In the genomic region with DNA sequence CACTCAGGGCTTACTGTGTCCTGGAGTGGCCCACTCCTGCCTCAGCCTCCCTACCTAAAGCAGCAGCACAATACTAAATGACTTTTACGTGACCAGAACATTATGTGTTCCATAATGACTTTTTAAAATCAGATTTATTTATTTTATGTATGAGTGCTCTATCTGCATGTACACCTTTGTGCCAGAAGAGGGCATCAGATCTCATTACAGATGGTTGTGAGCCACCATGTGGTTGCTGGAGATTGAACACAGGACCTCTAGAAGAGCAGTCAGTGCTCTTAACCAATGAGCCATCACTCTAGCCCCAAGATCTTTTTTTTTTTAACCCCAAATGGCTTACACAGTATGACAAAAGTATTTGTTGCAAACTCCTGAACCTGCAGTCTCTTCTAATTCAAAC, we compare ENCODE assay signal across 20 mouse cellular contexts. TPM values are rescaled to one million over a fixed set of nuclear protein-coding genes. Genes with fewer than 3 reads are reported as not detected.
DNase-seq lines count a peak whose midpoint lies in the region; ATAC-seq and TF ChIP-seq lines count a peak whose summit lies in the region.
"Had no signal": no experiment of that assay in that cellular context is flagged by ENCODE, and none has a peak within 500 bp of the region (broad histone marks: within the 10 kb centered on the region; RNA-seq: fewer than 3 reads in every experiment).

No protein-coding gene starts in this region.

- no peak overlapping the region for H3K4me2 ChIP-seq in liver, embryonic 14.5 days (ENCODE audit: low read depth)
- no peak overlapping the region for H3K4me2 ChIP-seq in neural tube, embryonic 15.5 days
- H3K4me2 ChIP-seq: hindbrain, embryonic 13.5 days; neural tube, embryonic 12.5 days had no signal

- H3K9ac ChIP-seq in liver, embryonic 14.5 days (replicated peaks): no peak overlapping the region
- H3K9ac ChIP-seq in neural tube, embryonic 15.5 days (replicated peaks): no peak overlapping the region
- H3K9ac ChIP-seq: hindbrain, embryonic 13.5 days; neural tube, embryonic 12.5 days had no signal

- no peaks in the 10 kb centered on the region for H3K9me3 ChIP-seq in liver, embryonic 14.5 days (ENCODE audit: control insufficient read depth, low read length)
- no peaks in the 10 kb centered on the region for H3K9me3 ChIP-seq in neural tube, embryonic 15.5 days (replicated peaks)
- H3K9me3 ChIP-seq: hindbrain, embryonic 13.5 days; neural tube, embryonic 12.5 days had no signal

- peak; percentile 35; the same call in 1 of the 2 replicates for TF ChIP-seq CTCF in gastrocnemius, adult 2 months (IDR thresholded peaks at IDR 0.05)
- TF ChIP-seq CTCF in liver, embryonic 14.5 days (IDR thresholded peaks at IDR 0.05; ENCODE audit: low read depth): peak; percentile 35; the same call in 1 of the 2 replicates

- no peaks in the 10 kb centered on the region for H3K36me3 ChIP-seq in liver, embryonic 14.5 days (replicated peaks; ENCODE audit: control insufficient read depth, insufficient read depth, low read depth)
- H3K36me3 ChIP-seq in neural tube, embryonic 15.5 days: no peaks in the 10 kb centered on the region
- H3K36me3 ChIP-seq: neural tube, embryonic 12.5 days had no signal

- 59% methylated on average over 1 of the region's 1 CpGs for WGBS in liver, embryonic 14.5 days (ENCODE audit: insufficient replicate concordance)
- 96% methylated on average over 1 of the region's 1 CpGs for WGBS in neural tube, embryonic 15.5 days

- no peak overlapping the region for H3K4me3 ChIP-seq in gastrocnemius, adult 2 months
- H3K4me3 ChIP-seq in liver, embryonic 14.5 days (ENCODE audit: insufficient read depth in 1 of 2, low read depth in 2 of 2, low read length in 2 of 2): no peak overlapping the region
- no peak overlapping the region for H3K4me3 ChIP-seq in neural tube, embryonic 15.5 days (replicated peaks)
- H3K4me3 ChIP-seq: hindbrain, embryonic 13.5 days; megakaryocyte, embryonic 14.5 days; neural tube, embryonic 12.5 days had no signal

- H3K4me1 ChIP-seq in liver, embryonic 14.5 days (replicated peaks; ENCODE audit: control insufficient read depth in 2 of 2, insufficient read depth in 2 of 2, low read length in 1 of 2): peaks cover 4 to 5% of the 10 kb centered on the region in 2 experiments; a peak in 3 of 4 replicates
- H3K4me1 ChIP-seq in neural tube, embryonic 15.5 days: peaks cover 8% of the 10 kb centered on the region
- H3K4me1 ChIP-seq: neural tube, embryonic 12.5 days had no signal

- no peak for TF ChIP-seq EP300 in liver, embryonic 14.5 days (IDR thresholded peaks at IDR 0.05; ENCODE audit: low read depth)

- DNase-seq in gastrocnemius, adult 2 months: no peak
- no peak for DNase-seq in gastrocnemius, adult 18-20 months (ENCODE audit: low spot score)
- no peak for DNase-seq in liver, embryonic 14.5 days (ENCODE audit: low read depth in 3 of 3, low spot score in 3 of 3)
- no peak for DNase-seq in liver
- peak; percentile 49 for DNase-seq in A20 (ENCODE audit: low read depth, low spot score)
- peak; percentile 65 for DNase-seq in R1 (ENCODE audit: low read depth, low spot score)
- no peak for DNase-seq in retina, embryonic 14.5 days (ENCODE audit: low spot score)
- DNase-seq: cerebellum, adult 9-11 months; gastrocnemius, postnatal 14 days; heart, postnatal 10 days; kidney, adult 18-20 months; kidney, postnatal 14 days; lung, postnatal 10 days had no signal

- no peak overlapping the region for H3K27ac ChIP-seq in gastrocnemius, adult 2 months
- H3K27ac ChIP-seq in liver, embryonic 14.5 days: no peak overlapping the region
- H3K27ac ChIP-seq in neural tube, embryonic 15.5 days (replicated peaks): no peak overlapping the region
- H3K27ac ChIP-seq: hindbrain, embryonic 13.5 days; neural tube, embryonic 12.5 days had no signal

- H3K27me3 ChIP-seq in liver, embryonic 14.5 days (ENCODE audit: control insufficient read depth, insufficient read depth, low read length): no peaks in the 10 kb centered on the region
- no peaks in the 10 kb centered on the region for H3K27me3 ChIP-seq in neural tube, embryonic 15.5 days (replicated peaks)
- H3K27me3 ChIP-seq: hindbrain, embryonic 13.5 days; neural tube, embryonic 12.5 days had no signal

- intact Hi-C loops in gastrocnemius, adult 2 months (cut with DNase I): no loop called here

- ATAC-seq in liver, embryonic 14.5 days (ENCODE audit: insufficient read depth): no peak
- ATAC-seq in neural tube, embryonic 15.5 days (ENCODE audit: low FRiP score): no peak

RNA-seq across cellular contexts. Expression of gene Wdr31, which starts 2.5 kb away (rescaled TPM):
- total RNA-seq in gastrocnemius, adult 2 months (2021): under 1 TPM; 0.26 to 0.28 TPM
- total RNA-seq in gastrocnemius, adult 18-20 months (2021): under 1 TPM; 0.25 to 0.64 TPM
- polyA plus RNA-seq in liver, embryonic 14.5 days (2012; rRNA removed): 0.58 and 0.83 TPM in 2 replicates
- polyA plus RNA-seq in liver, embryonic 14.5 days (2014; fragmentation: Nextera tagmentation; extraction: Ambion mirVana): 1.6 and 1.7 TPM in 2 replicates
- polyA plus RNA-seq in neural tube, embryonic 15.5 days (2015; fragmentation: Nextera tagmentation; extraction: Ambion mirVana): 12.5 and 13.3 TPM in 2 replicates

RNA-seq across cellular contexts. Expression of gene Bspry, which starts 11.7 kb away (rescaled TPM):
- total RNA-seq in gastrocnemius, adult 2 months (2021): not detected
- not detected for total RNA-seq in gastrocnemius, adult 18-20 months (2021)
- 0.19 and 0.25 TPM in 2 replicates for polyA plus RNA-seq in liver, embryonic 14.5 days (2012; rRNA removed)
- polyA plus RNA-seq in liver, embryonic 14.5 days (2014; fragmentation: Nextera tagmentation; extraction: Ambion mirVana): 0.17 and 0.23 TPM in 2 replicates
- polyA plus RNA-seq in neural tube, embryonic 15.5 days (2015; fragmentation: Nextera tagmentation; extraction: Ambion mirVana): 0.67 and 5.3 TPM in 2 replicates

RNA-seq across cellular contexts. Expression of gene Rnf183, which starts 33.1 kb away (rescaled TPM):
- total RNA-seq in gastrocnemius, adult 2 months (2021): not detected
- total RNA-seq in gastrocnemius, adult 18-20 months (2021): not detected
- polyA plus RNA-seq in liver, embryonic 14.5 days (2012; rRNA removed): 0.15 TPM in 1 of 2 replicates, not detected in the other
- polyA plus RNA-seq in liver, embryonic 14.5 days (2014; fragmentation: Nextera tagmentation; extraction: Ambion mirVana): not detected in 2 replicates
- polyA plus RNA-seq in neural tube, embryonic 15.5 days (2015; fragmentation: Nextera tagmentation; extraction: Ambion mirVana): 0.17 TPM in 1 of 2 replicates, not detected in the other
- total RNA-seq: gastrocnemius, postnatal 14 days; heart, postnatal 10 days; layer of hippocampus, postnatal 10 days; left cerebral cortex, postnatal 25 days; liver, adult 2 months had no signal
- polyA plus RNA-seq: hindbrain, embryonic 13.5 days; liver, adult 2 months; neural tube, embryonic 12.5 days had no signal

RNA-seq across cellular contexts. Expression of gene Hdhd3, which starts 35.1 kb away (rescaled TPM):
- total RNA-seq in gastrocnemius, adult 2 months (2021): 1 to 10 TPM; 1.3 to 1.6 TPM
- 1 to 10 TPM; 1.1 to 1.3 TPM for total RNA-seq in gastrocnemius, adult 18-20 months (2021)
- polyA plus RNA-seq in liver, embryonic 14.5 days (2012; rRNA removed): 3.6 and 4.2 TPM in 2 replicates
- 6.4 and 9.1 TPM in 2 replicates for polyA plus RNA-seq in liver, embryonic 14.5 days (2014; fragmentation: Nextera tagmentation; extraction: Ambion mirVana)
- polyA plus RNA-seq in neural tube, embryonic 15.5 days (2015; fragmentation: Nextera tagmentation; extraction: Ambion mirVana): 12.6 and 13.4 TPM in 2 replicates

RNA-seq across cellular contexts. Expression of gene Alad, which starts 51.6 kb away (rescaled TPM):
- total RNA-seq in gastrocnemius, adult 2 months (2021): 10 to 100 TPM; 21.7 to 32.8 TPM
- 10 to 100 TPM; 29.5 to 32.4 TPM for total RNA-seq in gastrocnemius, adult 18-20 months (2021)
- 296 and 338 TPM in 2 replicates for polyA plus RNA-seq in liver, embryonic 14.5 days (2012; rRNA removed)
- polyA plus RNA-seq in liver, embryonic 14.5 days (2014; fragmentation: Nextera tagmentation; extraction: Ambion mirVana): 629 and 675 TPM in 2 replicates
- 69.2 and 74.9 TPM in 2 replicates for polyA plus RNA-seq in neural tube, embryonic 15.5 days (2015; fragmentation: Nextera tagmentation; extraction: Ambion mirVana)

Comparison
In these comparisons a context has a peak if more than half of its experiments do, and no peak if none do; other contexts are left out.
1. DNase-seq: peak in A20 (single experiment) and R1 (single experiment); none in gastrocnemius, adult 2 months (single experiment), gastrocnemius, adult 18-20 months (single experiment), liver, embryonic 14.5 days (0 of 3), liver (single experiment) and retina, embryonic 14.5 days (single experiment).